Mouse (Mus musculus) heart, adult 2 months (tissue): ENCODE data around the gene F5. TPM values are rescaled to one million over a fixed set of nuclear protein-coding genes. Genes with fewer than 3 reads are reported as not detected.

ENCODE experiments used
- DNase-seq, 2 experiments: peaks; one replicate each; pipeline ENCODE4 v3.0.0; 2021
- H3K27ac ChIP-seq: fragments of 200-600 bp; 2 replicates; pipeline ENCODE4 v1.8.1; 2022
- H3K27me3 ChIP-seq: fragments of 200-500 bp; 2 replicates; pipeline ENCODE4 v1.6.1; 2012; ENCODE audit warnings: mild to moderate bottlenecking, low read length, inconsistent platforms, mixed read lengths; ENCODE audit not compliant: control insufficient read depth, insufficient read depth
- H3K36me3 ChIP-seq: fragments of 200-500 bp; 2 replicates; pipeline ENCODE4 v1.6.1; 2012; ENCODE audit warnings: low read length, inconsistent platforms; ENCODE audit not compliant: control insufficient read depth, insufficient read depth
- H3K4me1 ChIP-seq: fragments of 200-500 bp; 2 replicates; pipeline ENCODE4 v1.6.1; 2011; ENCODE audit warnings: low read length; ENCODE audit not compliant: control insufficient read depth, insufficient read depth
- H3K4me3 ChIP-seq: fragments of 200-600 bp; 2 replicates; pipeline ENCODE4 v1.8.1; 2022
- H3K79me2 ChIP-seq: fragments of 200-500 bp; replicated peaks from 2 replicates; pipeline ENCODE4 v1.6.1; 2012; ENCODE audit warnings: mild to moderate bottlenecking, inconsistent platforms, low read length, moderate library complexity, mixed read lengths; ENCODE audit not compliant: control insufficient read depth, insufficient read depth
- H3K9ac ChIP-seq: fragments of 200-500 bp; 2 replicates; pipeline ENCODE4 v1.6.1; 2012; ENCODE audit warnings: low read depth, mild to moderate bottlenecking, control low read depth, inconsistent platforms, low read length, mixed read lengths
- CTCF ChIP-seq: fragments of 200-600 bp; IDR thresholded peaks from 2 replicates; pipeline ENCODE4 v1.8.1; 2022; ENCODE audit warnings: antibody characterized with exemption, mild to moderate bottlenecking, moderate library complexity
- EP300 ChIP-seq: fragments of 200-500 bp; IDR thresholded peaks from 2 replicates; pipeline ENCODE4 v1.6.1; 2011; ENCODE audit warnings: low read depth, low read length, control low read depth; ENCODE audit not compliant: insufficient read depth
- POLR2A ChIP-seq: fragments of 200-500 bp; IDR thresholded peaks from 2 replicates; pipeline ENCODE4 v1.6.1; 2011; ENCODE audit warnings: mild to moderate bottlenecking, low read depth, low read length, control low read depth; ENCODE audit not compliant: insufficient read depth
- WGBS: fragments of 180-500 bp; shearing (Covaris S2); methylation state at CpG from one replicate; pipeline ENCODE4 v1.1.7; 2018; 5-methylcytosine and 5-hydroxymethylcytosine counted together
- intact Hi-C: fragments of 180-260 bp; cut with DNase I; formaldehyde crosslinking; loops from one replicate; pipeline ENCODE4 v1.15.1; 2025
- polyA plus RNA-seq: library from polyadenylated mRNA; depleted of rRNA; stranded (reverse); fragments of >200 nt; gene quantifications from 2 replicates; pipeline ENCODE4 v1.2.3, GENCODE M21; 2012
- total RNA-seq, 2 experiments: library from RNA; stranded (reverse); gene quantifications; 2 replicates each; pipeline ENCODE4 v1.2.3; 2021

F5 gene
- total and polyA plus RNA-seq, 3 experiments: 0.70 to 5.0 (median 1.5) TPM

DNA sequence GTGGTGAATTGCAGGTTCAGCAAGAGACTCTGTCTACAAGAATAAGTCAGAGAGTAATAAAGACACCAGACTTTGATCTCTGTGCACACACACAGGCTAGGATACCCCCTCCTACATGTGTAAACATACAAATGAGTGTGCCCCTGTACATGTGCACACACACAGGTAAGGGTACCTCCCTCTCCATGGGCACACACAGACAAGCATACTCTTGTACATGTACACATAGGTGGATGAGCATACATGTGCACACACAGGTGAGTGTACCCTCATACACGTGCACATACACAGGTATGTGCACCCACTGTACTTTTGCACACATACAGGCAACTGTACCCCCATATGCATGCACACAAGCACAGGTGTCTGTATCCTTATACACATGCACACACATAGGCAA is 81.8 kb downstream of the F5 start:
- Histone ChIP-seq H3K4me1 (no peaks in the 10 kb centered on the region), H3K27me3 (no peaks in the 10 kb centered on the region), H3K9ac (no peak overlapping the region), H3K79me2 (no peaks in the 10 kb centered on the region), H3K36me3 (no peaks in the 10 kb centered on the region), H3K4me3 (no peak overlapping the region), H3K27ac (no peak overlapping the region)
- TF ChIP-seq CTCF (no peak), POLR2A (no peak), EP300 (no peak)
- WGBS: 69% methylated on average over 1 of the region's 1 CpGs
- no peak for DNase-seq
- intact Hi-C loops: no loop called here

GRCm38 (mm10) chr1:164235078-164235477 is 83.4 kb downstream of the F5 start:
- no peak overlapping the region for H3K4me3 ChIP-seq
- H3K36me3 ChIP-seq: no peaks in the 10 kb centered on the region
- WGBS: 73% methylated on average over 7 of the region's 7 CpGs
- H3K9ac ChIP-seq: no peak overlapping the region
- DNase-seq: no peak
- H3K79me2 ChIP-seq: no peaks in the 10 kb centered on the region
- H3K4me1 ChIP-seq: no peaks in the 10 kb centered on the region
- H3K27ac ChIP-seq: no peak overlapping the region
- intact Hi-C loops: no loop called here
- no peaks in the 10 kb centered on the region for H3K27me3 ChIP-seq
- TF ChIP-seq EP300: no peak
- TF ChIP-seq POLR2A: no peak

DNA sequence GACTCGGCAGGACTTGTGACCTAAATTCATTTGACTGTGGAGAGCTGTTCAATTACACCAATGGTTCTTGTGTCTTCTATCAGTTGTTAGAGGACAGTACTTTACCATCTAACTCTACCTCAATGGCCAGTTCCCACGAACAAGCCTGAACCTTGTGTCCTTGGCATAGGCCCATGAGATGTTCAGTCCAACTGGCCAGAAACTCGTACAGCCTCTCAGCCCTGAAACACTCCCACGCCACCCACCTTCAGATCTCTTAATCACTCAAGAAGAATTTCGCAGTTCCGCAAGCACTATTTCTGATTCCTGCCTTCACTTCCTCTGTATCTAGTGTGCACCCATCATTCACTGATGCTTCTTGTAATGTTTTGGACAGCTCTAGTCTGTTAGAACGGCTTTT is 84.4 kb downstream of the F5 start:
- H3K36me3 ChIP-seq: no peaks in the 10 kb centered on the region
- intact Hi-C loops: no loop called here
- peak; percentile 29 to 50 for DNase-seq
- 35% methylated on average over 7 of the region's 7 CpGs for WGBS
- H3K4me1 ChIP-seq: no peaks in the 10 kb centered on the region
- H3K79me2 ChIP-seq: no peaks in the 10 kb centered on the region
- H3K9ac ChIP-seq: no peak overlapping the region
- no peaks in the 10 kb centered on the region for H3K27me3 ChIP-seq
- TF ChIP-seq EP300 (no peak), CTCF (no peak), POLR2A (no peak)
- no peak overlapping the region for H3K27ac ChIP-seq
- no peak overlapping the region for H3K4me3 ChIP-seq

GRCm38 (mm10) chr1:164241494-164241893 is 89.9 kb downstream of the F5 start:
- H3K79me2 ChIP-seq: no peaks in the 10 kb centered on the region
- no peaks in the 10 kb centered on the region for H3K4me1 ChIP-seq
- H3K27ac ChIP-seq: no peak overlapping the region
- H3K27me3 ChIP-seq: no peaks in the 10 kb centered on the region
- H3K36me3 ChIP-seq: no peaks in the 10 kb centered on the region
- DNase-seq: no peak
- WGBS: 81% methylated on average over 2 of the region's 2 CpGs
- H3K4me3 ChIP-seq: no peak overlapping the region
- intact Hi-C loops: no loop called here
- TF ChIP-seq CTCF (no peak), POLR2A (no peak), EP300 (no peak)
- no peak overlapping the region for H3K9ac ChIP-seq

GRCm38 (mm10) chr1:164242809-164243208 is 91.2 kb downstream of the F5 start:
- intact Hi-C loops: no loop called here
- TF ChIP-seq POLR2A: no peak
- TF ChIP-seq CTCF: no peak
- TF ChIP-seq EP300: no peak
- H3K4me3 ChIP-seq: no peak overlapping the region
- H3K27me3 ChIP-seq: no peaks in the 10 kb centered on the region
- H3K4me1 ChIP-seq: peaks cover under 1% of the 10 kb centered on the region; the same call in 1 of the 2 replicates
- H3K79me2 ChIP-seq: no peaks in the 10 kb centered on the region
- 54% methylated on average over 8 of the region's 8 CpGs for WGBS
- H3K36me3 ChIP-seq: no peaks in the 10 kb centered on the region
- no peak overlapping the region for H3K27ac ChIP-seq
- H3K9ac ChIP-seq: no peak overlapping the region
- DNase-seq: no peak

- peak overlapping the region; percentile 91 for H3K27ac ChIP-seq
- no peaks in the 10 kb centered on the region for H3K36me3 ChIP-seq
- H3K4me3 ChIP-seq: no peak overlapping the region
- H3K27me3 ChIP-seq: no peaks in the 10 kb centered on the region
- 50% methylated on average over 8 of the region's 8 CpGs for WGBS
- no peak for TF ChIP-seq EP300
- no peak for TF ChIP-seq POLR2A
- no peak for TF ChIP-seq CTCF
- H3K4me1 ChIP-seq: peaks cover 6% of the 10 kb centered on the region
- no peaks in the 10 kb centered on the region for H3K79me2 ChIP-seq
- peak overlapping the region; percentile 22 for H3K9ac ChIP-seq
- intact Hi-C loops: no loop called here
- no peak for DNase-seq
Measured at GRCm38 (mm10) chr1:164247442-164247841, 95.8 kb downstream of the F5 start.

DNA sequence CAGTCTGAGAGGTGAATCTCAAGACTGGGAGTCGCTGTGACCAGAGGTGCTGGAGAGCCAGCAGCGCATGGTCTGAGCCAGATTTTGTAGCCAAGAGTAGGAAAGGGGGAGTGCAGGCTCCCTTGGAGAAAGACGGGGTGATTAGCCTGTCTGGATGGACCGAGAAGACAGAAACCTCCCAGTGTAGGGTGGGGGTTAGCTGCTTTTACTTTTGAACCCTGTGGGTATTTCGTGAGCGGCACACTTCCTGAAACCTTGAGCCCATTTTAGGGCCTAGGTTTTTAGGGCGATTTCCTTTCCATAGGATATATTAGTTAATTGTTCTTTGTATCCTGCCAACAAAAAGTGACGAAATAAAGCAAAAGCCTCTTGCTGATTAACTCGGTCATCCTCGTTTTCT is 96.3 kb downstream of the F5 start:
- Histone ChIP-seq H3K27ac (peak overlapping the region; percentile 91), H3K27me3 (no peaks in the 10 kb centered on the region), H3K4me1 (peaks cover 6% of the 10 kb centered on the region), H3K79me2 (no peaks in the 10 kb centered on the region), H3K4me3 (peak overlapping the region; percentile 66), H3K36me3 (no peaks in the 10 kb centered on the region), H3K9ac (peak overlapping the region; percentile 22)
- TF ChIP-seq CTCF (no peak), POLR2A (no peak; the same call in 1 of the 2 replicates), EP300 (no peak)
- peak; percentile 33 to 41 for DNase-seq
- 11% methylated on average over 10 of the region's 10 CpGs for WGBS
- intact Hi-C loops: no loop called here
